Mouse (Mus musculus): ENCODE measurements around the gene Gstm1. TPM values are rescaled to one million over a fixed set of nuclear protein-coding genes. Genes with fewer than 3 reads are reported as not detected.
"Not testable (repeated sequence)": the region's sequence is repeated elsewhere in the genome, so short reads cannot be mapped to it uniquely, and the experiment has no call there.

Gene Gstm1
- total RNA-seq, 2 experiments from 2014 or later = 156 to 320 TPM

- peak; percentile 31 for ATAC-seq (ENCODE audit: poor library complexity, severe bottlenecking)
Measured at GRCm38 (mm10) chr3:108018190-108018820, 532 bp upstream of the Gstm1 start.

- ATAC-seq (ENCODE audit: poor library complexity, severe bottlenecking) = not testable (repeated sequence)
Measured at GRCm38 (mm10) chr3:108016468-108016867, 1.3 kb downstream of the Gstm1 start.

- no peak for ATAC-seq (ENCODE audit: poor library complexity, severe bottlenecking)
Measured at GRCm38 (mm10) chr3:108014974-108015346, 2.8 kb downstream of the Gstm1 start.

- ATAC-seq (ENCODE audit: poor library complexity, severe bottlenecking) = no peak
Measured at GRCm38 (mm10) chr3:108014098-108014973, 3.4 kb downstream of the Gstm1 start.

- no peak for ATAC-seq (ENCODE audit: poor library complexity, severe bottlenecking)
Measured at GRCm38 (mm10) chr3:108013331-108013871, 4.4 kb downstream of the Gstm1 start.

GRCm38 (mm10) chr3:108011558-108011957 is 6.2 kb downstream of the Gstm1 start:
- no peak for ATAC-seq (ENCODE audit: poor library complexity, severe bottlenecking)

GRCm38 (mm10) chr3:108010286-108010685 is 7.5 kb downstream of the Gstm1 start:
- no peak for ATAC-seq (ENCODE audit: poor library complexity, severe bottlenecking)

GRCm38 (mm10) chr3:108002021-108002420 is 15.8 kb downstream of the Gstm1 start:
- ATAC-seq (ENCODE audit: poor library complexity, severe bottlenecking) = no peak

- no peak for ATAC-seq (ENCODE audit: poor library complexity, severe bottlenecking)
Measured at GRCm38 (mm10) chr3:107999491-107999890, 18.3 kb downstream of the Gstm1 start.

- no peak for ATAC-seq (ENCODE audit: poor library complexity, severe bottlenecking)
Measured at GRCm38 (mm10) chr3:107998591-107998990, 19.2 kb downstream of the Gstm1 start.

GRCm38 (mm10) chr3:107996576-107996975 is 21.2 kb downstream of the Gstm1 start:
- no peak for ATAC-seq (ENCODE audit: poor library complexity, severe bottlenecking)

- ATAC-seq (ENCODE audit: poor library complexity, severe bottlenecking) = not testable (repeated sequence)
Measured at GRCm38 (mm10) chr3:107995974-107996373, 21.8 kb downstream of the Gstm1 start.

- no peak for ATAC-seq (ENCODE audit: poor library complexity, severe bottlenecking)
Measured at GRCm38 (mm10) chr3:107986041-107986562, 31.7 kb downstream of the Gstm1 start, which contains the start of gene Gstm2. TSS of gene Gstm2 (minus strand) at chr3:107986453.

GRCm38 (mm10) chr3:107985141-107985540 is 32.6 kb downstream of the Gstm1 start:
- ATAC-seq (ENCODE audit: poor library complexity, severe bottlenecking) = not testable (repeated sequence)

- ATAC-seq (ENCODE audit: poor library complexity, severe bottlenecking) = no peak
Measured at GRCm38 (mm10) chr3:107984471-107984870, 33.3 kb downstream of the Gstm1 start.

- ATAC-seq (ENCODE audit: poor library complexity, severe bottlenecking) = 0 out of 2 replicates have a peak, but pooled peaks have one; percentile 30
Measured at GRCm38 (mm10) chr3:107983771-107984170, 34.0 kb downstream of the Gstm1 start.

GRCm38 (mm10) chr3:107982726-107983125 is 35.0 kb downstream of the Gstm1 start:
- no peak for ATAC-seq (ENCODE audit: poor library complexity, severe bottlenecking)

- no peak for ATAC-seq (ENCODE audit: poor library complexity, severe bottlenecking)
Measured at GRCm38 (mm10) chr3:107981261-107981660, 36.5 kb downstream of the Gstm1 start.

- no peak for ATAC-seq (ENCODE audit: poor library complexity, severe bottlenecking)
Measured at GRCm38 (mm10) chr3:107977691-107978090, 40.1 kb downstream of the Gstm1 start.

- ATAC-seq (ENCODE audit: poor library complexity, severe bottlenecking) = no peak
Measured at GRCm38 (mm10) chr3:107974237-107974636, 43.5 kb downstream of the Gstm1 start.

GRCm38 (mm10) chr3:107972070-107972469 is 45.7 kb downstream of the Gstm1 start:
- ATAC-seq (ENCODE audit: poor library complexity, severe bottlenecking) = no peak

Measured in megakaryocyte, adult 5-6 weeks (primary cell).